Mouse (Mus musculus) stomach, postnatal 0 days (tissue): ENCODE data around the gene Cdcp2.

Source experiments
- CTCF ChIP-seq: IDR thresholded peaks from 2 replicates; pipeline ENCODE4 v1.5.1; 2016; ENCODE audit warnings: antibody characterized with exemption, low read depth, mild to moderate bottlenecking, moderate library complexity
- EP300 ChIP-seq: optimal IDR thresholded peaks from 2 replicates; pipeline ENCODE3; 2016; ENCODE audit warnings: antibody characterized with exemption

- TF ChIP-seq CTCF (no peak), EP300 (no peak)
Measured at GRCm38 (mm10) chr4:107058346-107058745, 38.3 kb upstream of the Cdcp2 start.
